Mouse (Mus musculus) heart, adult 2 months (tissue): ENCODE results near the gene Ninj2. TPM values are rescaled to one million over a fixed set of nuclear protein-coding genes. Genes with fewer than 3 reads are reported as not detected.

Experiments
- DNase-seq, 2 experiments: peaks; one replicate each; pipeline ENCODE4 v3.0.0; 2021
- H3K27ac ChIP-seq: fragments of 200-600 bp; 2 replicates; pipeline ENCODE4 v1.8.1; 2022
- H3K27me3 ChIP-seq: fragments of 200-500 bp; 2 replicates; pipeline ENCODE4 v1.6.1; 2012; ENCODE audit warnings: mild to moderate bottlenecking, low read length, inconsistent platforms, mixed read lengths; ENCODE audit not compliant: control insufficient read depth, insufficient read depth
- H3K36me3 ChIP-seq: fragments of 200-500 bp; 2 replicates; pipeline ENCODE4 v1.6.1; 2012; ENCODE audit warnings: low read length, inconsistent platforms; ENCODE audit not compliant: control insufficient read depth, insufficient read depth
- H3K4me1 ChIP-seq: fragments of 200-500 bp; 2 replicates; pipeline ENCODE4 v1.6.1; 2011; ENCODE audit warnings: low read length; ENCODE audit not compliant: control insufficient read depth, insufficient read depth
- H3K4me3 ChIP-seq: fragments of 200-600 bp; 2 replicates; pipeline ENCODE4 v1.8.1; 2022
- H3K79me2 ChIP-seq: fragments of 200-500 bp; replicated peaks from 2 replicates; pipeline ENCODE4 v1.6.1; 2012; ENCODE audit warnings: mild to moderate bottlenecking, inconsistent platforms, low read length, moderate library complexity, mixed read lengths; ENCODE audit not compliant: control insufficient read depth, insufficient read depth
- H3K9ac ChIP-seq: fragments of 200-500 bp; 2 replicates; pipeline ENCODE4 v1.6.1; 2012; ENCODE audit warnings: low read depth, mild to moderate bottlenecking, control low read depth, inconsistent platforms, low read length, mixed read lengths
- CTCF ChIP-seq: fragments of 200-600 bp; IDR thresholded peaks from 2 replicates; pipeline ENCODE4 v1.8.1; 2022; ENCODE audit warnings: antibody characterized with exemption, mild to moderate bottlenecking, moderate library complexity
- EP300 ChIP-seq: fragments of 200-500 bp; IDR thresholded peaks from 2 replicates; pipeline ENCODE4 v1.6.1; 2011; ENCODE audit warnings: low read depth, low read length, control low read depth; ENCODE audit not compliant: insufficient read depth
- POLR2A ChIP-seq: fragments of 200-500 bp; IDR thresholded peaks from 2 replicates; pipeline ENCODE4 v1.6.1; 2011; ENCODE audit warnings: mild to moderate bottlenecking, low read depth, low read length, control low read depth; ENCODE audit not compliant: insufficient read depth
- WGBS: fragments of 180-500 bp; shearing (Covaris S2); methylation state at CpG from one replicate; pipeline ENCODE4 v1.1.7; 2018; 5-methylcytosine and 5-hydroxymethylcytosine counted together
- intact Hi-C: fragments of 180-260 bp; cut with DNase I; formaldehyde crosslinking; loops from one replicate; pipeline ENCODE4 v1.15.1; 2025
- polyA plus RNA-seq: library from polyadenylated mRNA; depleted of rRNA; stranded (reverse); fragments of >200 nt; gene quantifications from 2 replicates; pipeline ENCODE4 v1.2.3, GENCODE M21; 2012
- total RNA-seq, 2 experiments: library from RNA; stranded (reverse); gene quantifications; 2 replicates each; pipeline ENCODE4 v1.2.3; 2021

Ninj2 gene
- total and polyA plus RNA-seq, 3 experiments = not detected

DNA sequence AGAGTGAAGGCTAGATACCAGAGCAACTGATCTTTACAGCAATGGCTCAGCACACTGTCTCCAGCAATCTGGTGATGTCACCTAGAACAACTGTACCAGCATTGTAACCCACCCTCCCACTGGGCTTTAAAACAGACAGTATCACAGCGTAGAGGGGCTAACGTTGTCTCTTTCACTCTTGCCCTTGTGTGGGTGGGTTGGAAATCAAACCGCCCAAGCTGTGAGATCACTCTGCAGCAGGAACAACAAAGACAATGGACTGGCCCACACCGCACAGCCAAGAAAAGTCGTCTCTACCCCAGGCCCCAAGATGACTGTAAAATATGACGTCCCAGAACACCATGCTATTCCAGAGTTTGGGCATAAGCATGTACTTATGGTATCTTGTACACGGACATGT is 136.7 kb downstream of the Ninj2 start:
- Histone ChIP-seq H3K9ac (no peak overlapping the region), H3K79me2 (no peaks in the 10 kb centered on the region), H3K27me3 (no peaks in the 10 kb centered on the region), H3K36me3 (no peaks in the 10 kb centered on the region), H3K27ac (no peak overlapping the region), H3K4me3 (no peak overlapping the region), H3K4me1 (no peaks in the 10 kb centered on the region)
- intact Hi-C loops = no loop called here
- no peak for DNase-seq
- WGBS = 51% methylated on average over 7 of the region's 7 CpGs
- TF ChIP-seq POLR2A (no peak), EP300 (no peak), CTCF (no peak)

DNA sequence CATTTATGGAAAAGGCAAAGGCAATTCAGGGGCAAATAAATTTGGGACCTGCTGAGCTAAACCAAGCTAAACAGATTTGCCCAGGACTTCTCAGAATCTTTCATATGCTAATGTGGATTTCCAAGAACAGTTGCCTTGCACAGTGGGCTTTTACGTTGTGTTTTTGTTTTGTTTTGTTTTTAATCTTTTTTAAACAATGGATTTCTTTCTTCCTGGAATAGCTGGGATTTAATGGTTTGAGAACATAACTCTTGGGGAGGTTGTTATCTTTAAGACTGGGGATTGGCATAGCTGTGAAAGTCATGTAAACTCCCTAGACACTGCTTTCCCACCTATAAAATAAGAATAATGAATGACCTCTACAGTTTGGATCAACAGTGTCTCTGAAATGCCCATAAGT is 137.3 kb downstream of the Ninj2 start:
- intact Hi-C loops = no loop called here
- TF ChIP-seq EP300 (no peak), CTCF (no peak), POLR2A (no peak)
- Histone ChIP-seq H3K27me3 (no peaks in the 10 kb centered on the region), H3K9ac (no peak overlapping the region), H3K4me3 (no peak overlapping the region), H3K4me1 (no peaks in the 10 kb centered on the region), H3K36me3 (no peaks in the 10 kb centered on the region), H3K79me2 (no peaks in the 10 kb centered on the region), H3K27ac (no peak overlapping the region)
- WGBS = 32% methylated on average over 1 of the region's 1 CpGs
- no peak for DNase-seq

DNA sequence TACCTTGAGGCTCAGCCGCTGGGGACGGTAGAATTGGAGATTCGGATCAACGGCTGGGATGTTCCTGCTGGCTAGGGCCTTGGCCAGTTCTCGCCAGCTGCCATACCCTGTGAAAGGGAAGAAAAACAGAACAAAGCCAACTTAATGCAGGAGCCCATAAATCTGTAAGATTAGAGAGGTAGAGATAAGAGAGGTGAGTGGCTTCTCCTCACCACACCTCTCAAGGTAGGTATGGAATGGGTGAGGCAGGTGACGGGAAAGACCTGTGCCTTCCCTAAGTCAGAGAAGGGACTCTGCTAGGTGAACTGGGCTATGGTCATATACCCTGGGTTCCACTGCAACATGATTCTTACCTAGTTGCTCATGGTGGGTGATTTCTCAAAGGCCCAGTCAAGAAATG is 139.7 kb downstream of the Ninj2 start:
- Histone ChIP-seq H3K27me3 (no peaks in the 10 kb centered on the region), H3K9ac (no peak overlapping the region), H3K79me2 (no peaks in the 10 kb centered on the region), H3K4me1 (no peaks in the 10 kb centered on the region), H3K27ac (no peak overlapping the region), H3K36me3 (no peaks in the 10 kb centered on the region), H3K4me3 (no peak overlapping the region)
- intact Hi-C loops = no loop called here
- 91% methylated on average over 6 of the region's 6 CpGs for WGBS
- TF ChIP-seq CTCF (no peak), EP300 (no peak), POLR2A (no peak)
- no peak for DNase-seq

DNA sequence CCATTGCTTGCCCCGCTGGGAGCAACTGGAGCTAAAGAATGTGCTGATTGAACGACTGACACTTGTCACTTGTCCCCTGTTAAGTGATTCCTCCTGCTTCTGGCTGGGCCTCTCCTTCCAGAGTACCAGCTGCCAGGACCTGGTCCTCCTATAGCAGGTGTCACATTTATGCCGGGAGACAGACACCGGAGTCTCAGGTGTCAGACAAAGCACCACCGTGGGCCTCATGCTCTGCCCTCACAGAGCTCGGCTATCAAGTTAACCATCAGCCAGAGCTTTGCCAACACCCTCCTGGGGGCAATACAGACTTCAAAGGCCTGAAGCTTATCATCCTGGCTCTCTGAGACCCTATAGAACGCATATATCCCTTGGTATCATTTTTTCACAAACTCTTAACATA is 142.7 kb downstream of the Ninj2 start:
- Histone ChIP-seq H3K27me3 (no peaks in the 10 kb centered on the region), H3K27ac (no peak overlapping the region), H3K79me2 (no peaks in the 10 kb centered on the region), H3K4me3 (no peak overlapping the region), H3K36me3 (no peaks in the 10 kb centered on the region), H3K4me1 (no peaks in the 10 kb centered on the region), H3K9ac (no peak overlapping the region)
- no peak for DNase-seq
- intact Hi-C loops = no loop called here
- no peak for TF ChIP-seq CTCF
- no peak for TF ChIP-seq POLR2A
- TF ChIP-seq EP300 = no peak
- 55% methylated on average over 7 of the region's 7 CpGs for WGBS

DNA sequence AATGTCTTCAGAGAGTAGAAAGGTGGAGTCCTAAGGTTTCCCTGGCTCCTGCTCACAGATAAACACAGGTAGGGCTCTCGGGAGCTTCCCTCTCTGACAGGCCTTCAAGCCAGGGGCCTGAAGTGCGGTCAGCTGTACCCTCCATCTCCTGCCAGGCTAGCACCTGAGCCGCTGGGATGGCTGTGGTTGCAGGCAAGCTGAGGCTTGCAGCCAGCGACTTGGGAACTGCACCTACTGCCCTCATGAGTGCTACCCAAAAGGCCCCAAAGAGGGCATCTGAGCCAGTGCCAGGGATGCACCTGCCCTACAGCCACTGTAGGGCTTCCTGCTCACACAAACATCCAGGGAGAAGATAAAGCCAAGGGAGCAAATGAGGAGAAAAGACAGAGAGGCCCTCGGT is 147.3 kb downstream of the Ninj2 start:
- TF ChIP-seq POLR2A (no peak), EP300 (no peak), CTCF (no peak)
- intact Hi-C loops = loop anchor here (5.0 kb wide), 1 partner anchor 47 kb away; no protein-coding TSS in a partner anchor
- no peak overlapping the region for H3K9ac ChIP-seq
- H3K27ac ChIP-seq = no peak overlapping the region
- H3K4me3 ChIP-seq = no peak overlapping the region
- no peaks in the 10 kb centered on the region for H3K27me3 ChIP-seq
- DNase-seq = no peak
- no peaks in the 10 kb centered on the region for H3K4me1 ChIP-seq
- 78% methylated on average over 5 of the region's 5 CpGs for WGBS
- no peaks in the 10 kb centered on the region for H3K79me2 ChIP-seq
- no peaks in the 10 kb centered on the region for H3K36me3 ChIP-seq

DNA sequence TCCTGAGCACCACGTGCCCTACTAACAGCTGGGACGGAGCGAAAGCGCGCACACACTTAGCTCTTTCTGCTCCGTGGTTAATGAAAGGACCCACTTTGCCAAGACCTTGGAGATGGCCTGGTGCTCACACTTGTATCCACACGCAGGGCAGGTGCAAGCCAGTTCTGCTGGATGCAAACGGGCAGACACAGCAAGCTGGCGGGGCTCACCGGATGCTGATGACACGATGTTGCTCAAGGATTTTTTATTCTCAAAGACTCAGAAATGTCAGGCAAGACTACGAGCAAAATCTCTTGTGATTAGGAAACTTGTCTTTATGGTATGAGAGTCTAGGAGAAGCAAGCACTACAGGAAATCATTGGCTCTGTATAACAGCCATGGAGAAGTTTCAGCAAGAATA is 148.3 kb downstream of the Ninj2 start:
- Histone ChIP-seq H3K4me3 (no peak overlapping the region), H3K79me2 (no peaks in the 10 kb centered on the region), H3K27me3 (no peaks in the 10 kb centered on the region), H3K9ac (no peak overlapping the region), H3K4me1 (no peaks in the 10 kb centered on the region), H3K36me3 (no peaks in the 10 kb centered on the region), H3K27ac (no peak overlapping the region)
- no peak for TF ChIP-seq CTCF
- no peak for TF ChIP-seq POLR2A
- no peak for TF ChIP-seq EP300
- intact Hi-C loops = loop anchor here (5.0 kb wide), 1 partner anchor 46 kb away; no protein-coding TSS in a partner anchor
- no peak for DNase-seq
- 90% methylated on average over 12 of the region's 12 CpGs for WGBS
